Mouse (Mus musculus) neural tube, embryonic 12.5 days (tissue): Measurements from ENCODE around the gene Tlk2. TPM values are rescaled to one million over a fixed set of nuclear protein-coding genes. Genes with fewer than 3 reads are reported as not detected.
"Not testable (repeated sequence)": the region's sequence is repeated elsewhere in the genome, so short reads cannot be mapped to it uniquely, and the experiment has no call there.

ENCODE experiments used
- ATAC-seq: fragments of 200-750 bp; cut with Nextera tagmentation; 2 replicates; pipeline ENCODE4 v1.8.0; 2017; ENCODE audit warnings: low read depth, mild to moderate bottlenecking, moderate TSS enrichment, moderate library complexity; ENCODE audit not compliant: low FRiP score
- H3K27ac ChIP-seq: fragments of 300-500 bp; sonication (generic); 2 replicates; pipeline ENCODE4 v1.5.1; 2016
- H3K27me3 ChIP-seq: fragments of 300-500 bp; sonication (generic); replicated peaks from 2 replicates; pipeline ENCODE4 v1.6.1; 2016; ENCODE audit warnings: mild to moderate bottlenecking
- H3K36me3 ChIP-seq: fragments of 300-500 bp; sonication (generic); 2 replicates; pipeline ENCODE4 v1.6.1; 2016; ENCODE audit warnings: mild to moderate bottlenecking
- H3K4me1 ChIP-seq: fragments of 300-500 bp; sonication (generic); 2 replicates; pipeline ENCODE4 v1.6.1; 2016
- H3K4me2 ChIP-seq: fragments of 300-500 bp; sonication (generic); replicated peaks from 2 replicates; pipeline ENCODE4 v1.6.1; 2016; ENCODE audit warnings: mild to moderate bottlenecking
- H3K4me3 ChIP-seq: fragments of 300-500 bp; sonication (generic); 2 replicates; pipeline ENCODE4 v1.5.1; 2016
- H3K9ac ChIP-seq: fragments of 300-500 bp; sonication (generic); 2 replicates; pipeline ENCODE4 v1.6.1; 2016; ENCODE audit warnings: mild to moderate bottlenecking
- H3K9me3 ChIP-seq: fragments of 300-500 bp; sonication (generic); 2 replicates; pipeline ENCODE4 v1.6.1; 2016; ENCODE audit warnings: mild to moderate bottlenecking
- WGBS: fragments of 180-500 bp; shearing (Covaris S2); methylation state at CpG from one replicate; pipeline ENCODE4 v1.1.7; 2016; 5-methylcytosine and 5-hydroxymethylcytosine counted together
- polyA plus RNA-seq: library from polyadenylated mRNA; unstranded; fragments of >200 nt; fragmentation: Nextera tagmentation; extraction: Ambion mirVana; gene quantifications from 2 replicates; pipeline ENCODE4 v1.2.1, GENCODE M21; 2016

The Tlk2 gene
- polyA plus RNA-seq = 22.1 and 25.4 TPM in 2 replicates

DNA sequence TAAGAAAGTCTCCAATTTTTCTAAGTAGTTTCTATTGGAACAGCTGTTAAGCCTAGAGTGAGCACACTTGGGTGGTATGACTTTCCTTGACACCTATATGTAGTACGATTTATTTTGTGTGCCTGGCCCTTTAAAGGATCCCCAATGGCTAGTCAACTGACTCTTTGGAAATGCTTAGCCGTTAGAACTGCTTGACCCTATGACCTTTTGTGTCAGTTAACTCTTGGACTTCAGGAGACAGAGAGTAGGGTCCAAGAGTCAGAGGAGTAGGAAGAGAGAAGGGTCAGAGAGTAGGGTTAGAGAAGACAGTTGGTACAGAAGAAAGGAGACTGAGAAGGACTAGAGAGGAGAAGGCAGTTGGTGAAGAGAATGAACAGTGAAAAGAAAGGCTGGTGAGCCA is at the start of gene Tlk2:
Gene Tlk2 (plus strand): TSS at position 292 of the 400 bp plus-strand sequence.
- H3K4me2 ChIP-seq = peak within 1 kb of the TSS; percentile 87

DNA sequence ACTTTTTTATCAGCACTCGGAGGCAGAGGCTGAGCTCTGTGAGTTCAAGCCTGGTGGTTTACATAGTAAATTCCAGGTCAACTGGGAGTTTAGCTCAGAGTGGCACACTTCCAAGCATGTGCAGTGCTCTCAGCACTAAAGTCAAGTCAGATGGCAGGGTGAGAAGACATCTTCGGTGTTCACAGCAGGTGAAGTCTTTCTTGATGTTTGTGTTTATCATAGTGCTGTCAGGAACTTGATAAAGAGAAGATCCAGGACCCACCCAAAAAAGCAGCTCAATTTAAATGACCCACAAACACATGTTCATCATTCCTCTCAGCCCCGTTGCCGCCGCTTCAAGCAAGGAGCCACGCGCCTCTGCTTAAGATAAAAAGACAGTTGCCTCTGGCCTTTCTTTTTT is 42.9 kb upstream of the Tlk2 start:
- H3K27me3 ChIP-seq = no peaks in the 10 kb centered on the region
- peaks cover 92% of the 10 kb centered on the region for H3K36me3 ChIP-seq
- no peaks in the 10 kb centered on the region for H3K9me3 ChIP-seq
- H3K4me2 ChIP-seq = no peak overlapping the region
- H3K27ac ChIP-seq = no peak overlapping the region
- H3K4me3 ChIP-seq = no peak overlapping the region
- H3K9ac ChIP-seq = no peak overlapping the region
- ATAC-seq = no peak
- no peaks in the 10 kb centered on the region for H3K4me1 ChIP-seq
- 97% methylated on average over 7 of the region's 7 CpGs for WGBS

More for the DNA sequence above, at the start of gene Tlk2:
- Histone ChIP-seq H3K36me3 (no peaks in the 10 kb centered on the region), H3K4me3 (peak within 1 kb of the TSS; percentile 97; the same call in 1 of the 2 replicates), H3K9me3 (no peaks in the 10 kb centered on the region), H3K9ac (no peak within 1 kb of the TSS), H3K4me1 (peaks cover 18% of the 10 kb centered on the region), H3K27ac (no peak within 1 kb of the TSS), H3K27me3 (no peaks in the 10 kb centered on the region)
- WGBS = 43% methylated on average over 2 of the region's 2 CpGs
- no peak for ATAC-seq

DNA sequence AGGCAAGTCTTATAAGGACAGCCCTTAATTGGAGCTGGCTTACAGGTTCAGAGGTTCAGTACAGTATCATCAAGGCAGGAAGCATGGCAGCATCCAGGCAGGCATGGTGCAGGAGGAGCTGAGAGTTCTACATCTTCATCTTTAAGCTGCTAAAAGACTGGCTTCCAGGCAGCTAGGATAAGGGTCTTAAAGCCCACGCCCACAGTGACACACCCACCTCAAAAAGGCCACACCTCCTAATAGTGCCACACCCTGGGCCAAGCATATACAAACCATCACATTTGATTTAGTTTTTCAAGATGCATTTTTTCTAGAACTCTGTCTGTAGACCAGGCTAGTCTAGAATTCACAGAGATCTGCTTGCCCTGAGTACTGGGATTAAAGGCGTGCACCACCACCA is 41.4 kb upstream of the Tlk2 start:
- H3K27ac ChIP-seq, H3K4me2 ChIP-seq, H3K4me3 ChIP-seq, H3K9ac ChIP-seq, ATAC-seq, H3K27me3 ChIP-seq, H3K9me3 ChIP-seq, H3K4me1 ChIP-seq: not testable (repeated sequence)
- H3K36me3 ChIP-seq = peaks cover 84% of the 10 kb centered on the region
- 95% methylated on average over 2 of the region's 2 CpGs for WGBS

DNA sequence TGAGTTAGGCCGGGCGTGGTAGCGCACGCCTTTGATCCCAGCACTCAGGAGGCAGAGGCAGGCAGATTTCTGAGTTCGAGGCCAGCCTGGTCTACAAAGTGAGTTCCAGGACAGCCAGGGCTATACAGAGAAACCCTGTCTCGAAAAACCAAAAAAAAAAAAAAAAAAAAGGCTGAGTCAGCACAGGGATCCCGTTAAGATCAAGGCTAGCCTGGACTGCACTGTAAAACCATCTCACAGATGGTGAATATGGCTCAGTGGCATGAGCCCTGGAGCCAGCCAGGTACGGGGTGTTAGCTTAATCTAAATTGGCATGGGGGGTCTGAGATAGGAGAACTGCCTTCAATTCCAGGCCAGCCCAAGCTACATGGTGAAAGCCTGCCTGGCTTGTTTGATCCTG is 38.1 kb upstream of the Tlk2 start:
- not testable (repeated sequence) for ATAC-seq, H3K4me1 ChIP-seq, H3K4me3 ChIP-seq, H3K9ac ChIP-seq, H3K9me3 ChIP-seq, H3K27ac ChIP-seq, H3K27me3 ChIP-seq, H3K4me2 ChIP-seq
- 95% methylated on average over 8 of the region's 8 CpGs for WGBS
- H3K36me3 ChIP-seq = peaks cover 51% of the 10 kb centered on the region

DNA sequence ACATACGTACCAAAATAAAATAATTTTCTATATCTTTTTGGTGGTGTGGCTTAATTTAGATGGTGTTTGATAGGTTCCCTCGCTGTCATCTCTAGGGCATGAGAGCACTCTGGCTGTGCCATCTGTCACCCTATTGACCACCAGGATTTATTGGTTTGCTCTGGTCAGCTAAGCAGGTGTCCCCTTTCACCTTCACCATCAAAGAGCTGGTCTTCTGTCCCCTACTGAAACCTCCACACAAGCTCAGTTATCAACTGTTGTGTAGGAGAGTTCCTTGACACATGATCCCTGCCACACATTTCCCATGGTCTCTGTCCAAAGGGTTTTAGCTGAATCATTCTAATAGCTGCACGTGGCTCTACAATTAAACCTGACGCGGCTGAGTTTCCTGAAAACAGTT is 37.5 kb upstream of the Tlk2 start:
- Histone ChIP-seq H3K4me1 (no peaks in the 10 kb centered on the region), H3K36me3 (peaks cover 45% of the 10 kb centered on the region), H3K4me3 (no peak overlapping the region), H3K27ac (no peak overlapping the region), H3K27me3 (no peaks in the 10 kb centered on the region), H3K9me3 (no peaks in the 10 kb centered on the region), H3K9ac (no peak overlapping the region), H3K4me2 (no peak overlapping the region)
- ATAC-seq = no peak
- 93% methylated on average over 5 of the region's 5 CpGs for WGBS

DNA sequence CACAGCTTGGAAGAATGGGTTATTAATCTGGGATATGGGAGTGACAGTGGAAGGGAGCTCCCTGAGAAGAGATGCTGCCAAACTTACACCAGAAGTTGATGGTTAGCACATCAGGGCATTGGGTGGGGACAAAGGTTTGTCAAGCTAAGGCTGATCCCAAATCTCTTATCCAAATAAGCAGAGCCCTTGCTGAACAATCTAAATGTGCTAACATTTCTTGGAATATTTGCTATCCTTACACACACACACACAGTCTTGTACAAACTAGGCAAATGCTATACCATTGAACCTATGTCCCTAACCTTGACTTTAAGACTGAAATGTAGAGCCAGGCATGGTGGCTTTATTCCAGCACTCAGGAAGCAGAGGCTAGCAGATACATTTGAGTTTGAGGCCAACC is 35.0 kb upstream of the Tlk2 start:
- ATAC-seq = no peak
- H3K4me1 ChIP-seq = no peaks in the 10 kb centered on the region
- no peak overlapping the region for H3K9ac ChIP-seq
- no peaks in the 10 kb centered on the region for H3K9me3 ChIP-seq
- no peaks in the 10 kb centered on the region for H3K27me3 ChIP-seq
- peaks cover 20% of the 10 kb centered on the region for H3K36me3 ChIP-seq
- H3K4me2 ChIP-seq = no peak overlapping the region
- H3K27ac ChIP-seq = no peak overlapping the region
- H3K4me3 ChIP-seq = no peak overlapping the region

DNA sequence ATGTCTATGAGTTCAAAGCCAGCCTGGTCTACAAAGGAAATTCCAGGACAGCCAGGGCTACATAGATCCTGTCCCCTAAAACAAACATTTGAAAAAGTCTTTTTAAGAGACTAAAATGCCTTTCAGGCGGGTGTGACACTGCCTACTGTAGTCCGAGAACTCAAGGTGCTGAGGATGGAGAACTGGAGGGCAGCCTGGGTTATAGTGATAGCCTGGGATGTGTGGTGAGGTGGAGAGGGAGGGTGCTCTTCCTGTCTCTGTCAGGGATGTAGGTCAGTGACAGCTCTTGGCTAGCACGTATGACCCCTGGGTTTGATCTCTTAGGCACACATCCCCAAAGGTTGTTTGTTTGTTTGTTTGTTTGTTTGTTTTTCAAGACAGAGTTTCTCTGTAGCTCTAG is 34.5 kb upstream of the Tlk2 start:
- no peak for ATAC-seq
- no peaks in the 10 kb centered on the region for H3K4me1 ChIP-seq
- peaks cover 19% of the 10 kb centered on the region for H3K36me3 ChIP-seq
- no peak overlapping the region for H3K9ac ChIP-seq
- no peaks in the 10 kb centered on the region for H3K27me3 ChIP-seq
- 90% methylated on average over 3 of the region's 3 CpGs for WGBS
- no peak overlapping the region for H3K27ac ChIP-seq
- H3K4me3 ChIP-seq = no peak overlapping the region
- H3K9me3 ChIP-seq = no peaks in the 10 kb centered on the region
- no peak overlapping the region for H3K4me2 ChIP-seq

DNA sequence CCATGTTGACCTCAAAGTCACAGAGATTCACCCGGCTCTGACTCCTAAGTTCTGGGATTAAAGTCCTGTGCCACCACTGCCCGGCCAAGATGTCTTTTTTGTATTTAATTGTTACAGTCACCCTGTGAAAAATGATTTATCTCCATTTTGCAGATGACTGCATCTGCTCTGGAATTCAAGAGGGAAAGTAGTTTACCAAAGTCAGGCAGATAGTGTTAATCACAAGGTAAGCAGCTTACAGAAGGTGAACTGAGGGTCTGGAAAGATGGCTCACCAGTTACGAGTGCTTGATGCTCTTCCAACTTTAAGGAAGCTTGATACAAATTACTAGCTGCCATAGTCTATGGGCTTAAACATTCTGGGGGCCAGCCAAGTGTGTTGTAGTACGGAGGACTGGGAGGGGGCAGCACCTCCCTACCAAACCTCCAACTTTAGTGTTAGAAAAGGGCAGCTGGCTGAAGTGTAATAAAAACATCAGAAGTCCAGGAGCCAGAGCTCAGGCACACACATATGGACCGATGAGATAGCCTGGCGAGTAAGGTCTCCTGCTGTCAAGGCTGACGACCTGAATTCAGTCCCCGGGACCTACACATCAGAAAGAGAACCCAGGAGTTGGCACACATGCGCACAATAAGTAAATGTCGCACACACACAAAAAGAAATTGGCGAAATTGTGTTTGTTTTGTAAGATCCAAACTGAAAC is 33.9 kb upstream of the Tlk2 start:
- H3K4me2 ChIP-seq = no peak overlapping the region
- no peak overlapping the region for H3K9ac ChIP-seq
- ATAC-seq = no peak
- 79% methylated on average over 11 of the region's 11 CpGs for WGBS
- no peak overlapping the region for H3K27ac ChIP-seq
- peaks cover 14% of the 10 kb centered on the region for H3K36me3 ChIP-seq
- H3K27me3 ChIP-seq = no peaks in the 10 kb centered on the region
- H3K9me3 ChIP-seq = no peaks in the 10 kb centered on the region
- no peaks in the 10 kb centered on the region for H3K4me1 ChIP-seq
- H3K4me3 ChIP-seq = no peak overlapping the region

DNA sequence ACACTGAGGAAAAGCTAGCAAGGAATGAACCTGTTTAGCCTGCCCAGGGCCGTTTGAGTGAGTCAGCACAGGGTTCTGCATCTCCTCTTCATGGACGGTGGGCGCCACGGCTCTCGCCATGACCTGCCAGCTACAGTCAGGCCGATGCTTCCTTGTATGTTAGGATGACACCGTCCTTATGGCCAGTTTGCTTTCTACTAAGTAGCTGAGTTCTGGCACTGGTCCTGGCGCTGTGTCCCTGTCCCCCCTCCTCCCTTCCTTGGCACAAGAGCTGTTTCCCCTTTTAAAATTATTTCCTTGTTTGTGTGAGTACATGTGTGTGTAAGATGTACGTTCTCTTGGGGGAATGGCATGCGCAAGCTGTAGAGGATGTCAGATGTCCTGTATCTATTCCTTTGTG is 33.4 kb upstream of the Tlk2 start:
- Histone ChIP-seq H3K4me2 (no peak overlapping the region), H3K27ac (no peak overlapping the region), H3K4me1 (no peaks in the 10 kb centered on the region), H3K9me3 (no peaks in the 10 kb centered on the region), H3K9ac (no peak overlapping the region), H3K36me3 (peaks cover 9% of the 10 kb centered on the region), H3K4me3 (no peak overlapping the region), H3K27me3 (no peaks in the 10 kb centered on the region)
- 88% methylated on average over 10 of the region's 10 CpGs for WGBS
- ATAC-seq = no peak

DNA sequence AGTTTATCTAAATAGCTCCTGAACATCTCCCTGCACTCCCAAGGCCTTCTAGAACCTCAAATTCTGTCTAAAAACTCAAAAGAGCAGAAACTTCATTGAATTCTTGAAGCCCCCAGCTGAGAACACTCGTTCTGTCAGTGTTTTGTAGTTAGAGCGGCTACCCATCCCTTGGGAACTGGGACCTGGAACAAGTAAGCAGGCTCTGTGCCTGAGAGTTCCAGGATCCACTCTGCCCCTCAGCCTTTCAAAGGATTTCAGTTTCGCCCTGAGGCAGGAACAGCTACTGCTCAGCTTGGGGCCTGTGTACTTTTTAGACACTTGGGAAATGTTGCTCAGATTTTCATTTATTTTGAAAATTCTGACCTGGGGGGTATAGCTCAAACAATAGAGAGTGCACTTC is 32.0 kb upstream of the Tlk2 start, which contains the start of gene Gm10842:
Gene Gm10842 (plus strand): TSS at position 301 of the 400 bp plus-strand sequence.
- Histone ChIP-seq H3K9ac (no peak within 1 kb of the TSS), H3K4me3 (no peak within 1 kb of the TSS), H3K27ac (no peak within 1 kb of the TSS), H3K36me3 (no peaks in the 10 kb centered on the region), H3K27me3 (no peaks in the 10 kb centered on the region), H3K4me2 (no peak within 1 kb of the TSS), H3K9me3 (no peaks in the 10 kb centered on the region), H3K4me1 (no peaks in the 10 kb centered on the region)
- 80% methylated on average over 3 of the region's 3 CpGs for WGBS
- no peak for ATAC-seq

DNA sequence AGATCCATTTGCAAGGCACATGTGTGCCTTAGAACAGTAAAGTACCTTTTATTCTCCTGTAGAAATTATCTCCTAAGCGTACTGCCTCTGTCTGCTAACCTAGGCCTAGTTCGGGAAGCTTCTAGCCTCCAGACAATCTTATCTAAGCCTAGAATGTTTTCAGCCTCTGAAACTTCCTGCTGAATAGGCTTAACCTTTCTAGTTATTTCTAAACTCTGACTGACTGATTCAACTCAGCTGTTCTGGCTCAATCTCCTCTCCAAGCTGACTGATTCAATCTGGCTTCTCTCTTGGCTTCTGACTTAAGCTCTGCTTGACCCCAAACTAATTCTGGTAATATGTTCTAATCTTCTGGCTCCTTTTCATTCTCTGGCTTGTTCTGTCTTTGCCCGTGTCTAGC is 29.3 kb upstream of the Tlk2 start:
- Histone ChIP-seq H3K36me3 (no peaks in the 10 kb centered on the region), H3K9ac (no peak overlapping the region), H3K27me3 (no peaks in the 10 kb centered on the region), H3K4me2 (no peak overlapping the region), H3K4me1 (peaks cover 7% of the 10 kb centered on the region), H3K9me3 (no peaks in the 10 kb centered on the region), H3K27ac (no peak overlapping the region), H3K4me3 (no peak overlapping the region)
- ATAC-seq = no peak
- WGBS = 88% methylated on average over 3 of the region's 3 CpGs

DNA sequence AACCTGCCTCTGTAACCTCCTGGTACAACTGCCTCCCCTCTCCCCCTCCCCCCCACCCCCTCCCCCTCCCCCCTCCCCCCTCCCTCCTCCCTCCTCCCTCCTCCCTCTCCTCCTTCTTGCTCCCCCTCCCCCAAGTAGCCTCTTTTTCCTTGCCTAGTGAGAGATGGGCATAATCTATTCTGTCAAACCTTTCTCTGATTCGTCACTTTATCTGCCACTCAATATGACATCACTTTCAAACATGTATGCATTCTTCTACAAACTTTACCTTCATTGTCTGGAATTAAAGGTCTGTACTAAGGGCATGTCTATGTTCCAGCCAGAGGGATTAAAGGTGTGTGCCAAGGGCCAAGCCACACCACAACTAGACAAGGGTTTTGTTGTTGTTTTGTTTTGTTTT is 28.8 kb upstream of the Tlk2 start:
- no peaks in the 10 kb centered on the region for H3K9me3 ChIP-seq
- no peak overlapping the region for H3K4me3 ChIP-seq
- WGBS = 100% methylated on average over 1 of the region's 1 CpGs
- no peak overlapping the region for H3K4me2 ChIP-seq
- H3K27ac ChIP-seq = no peak overlapping the region
- H3K36me3 ChIP-seq = no peaks in the 10 kb centered on the region
- peaks cover 7% of the 10 kb centered on the region for H3K4me1 ChIP-seq
- ATAC-seq = no peak
- no peaks in the 10 kb centered on the region for H3K27me3 ChIP-seq
- no peak overlapping the region for H3K9ac ChIP-seq

DNA sequence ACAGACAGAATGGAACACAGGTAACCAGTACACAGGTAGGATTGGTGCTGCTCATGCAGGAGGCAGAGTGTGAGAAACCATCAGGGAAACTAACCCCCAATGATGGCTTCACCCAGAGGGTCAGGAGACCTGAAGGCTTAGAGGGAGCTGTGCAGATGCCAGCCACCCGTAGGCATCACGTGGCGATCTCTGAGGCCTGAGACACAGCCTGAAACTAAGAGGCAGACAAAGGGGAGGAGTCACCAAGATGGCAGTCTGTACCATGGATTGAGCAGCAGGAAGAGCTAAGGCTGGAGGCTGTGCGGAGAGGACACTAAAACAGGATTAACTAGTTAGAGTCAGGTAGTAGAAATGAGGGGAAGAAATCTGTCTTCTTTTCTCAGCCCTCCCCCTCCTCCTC is 27.9 kb upstream of the Tlk2 start:
- ATAC-seq = no peak

More for the DNA sequence above, 27.9 kb upstream of the Tlk2 start:
- Histone ChIP-seq H3K4me1 (peaks cover 7% of the 10 kb centered on the region), H3K4me3 (no peak overlapping the region), H3K36me3 (no peaks in the 10 kb centered on the region), H3K9ac (no peak overlapping the region), H3K9me3 (no peaks in the 10 kb centered on the region), H3K27ac (no peak overlapping the region), H3K27me3 (no peaks in the 10 kb centered on the region), H3K4me2 (no peak overlapping the region)
- WGBS = 72% methylated on average over 4 of the region's 4 CpGs
